Mouse (Mus musculus) heart, embryonic 16.5 days (tissue): ENCODE results near the gene Kat6b. TPM values are rescaled to one million over a fixed set of nuclear protein-coding genes. Genes with fewer than 3 reads are reported as not detected.

Experiments
- ATAC-seq: fragments of 200-750 bp; cut with Nextera tagmentation; replicated peaks from 2 replicates; pipeline ENCODE4 v1.8.0; 2017; ENCODE audit warnings: moderate number of reproducible peaks; ENCODE audit not compliant: insufficient read depth, low FRiP score; ENCODE audit errors: extremely low read depth
- H3K27ac ChIP-seq: fragments of 300-500 bp; sonication (generic); 2 replicates; pipeline ENCODE4 v1.5.1; 2014; ENCODE audit warnings: mild to moderate bottlenecking, low read length, control low read depth, moderate library complexity
- H3K27me3 ChIP-seq: fragments of 300-500 bp; sonication (generic); 2 replicates; pipeline ENCODE4 v1.6.1; 2014; ENCODE audit warnings: low read length, mixed read lengths; ENCODE audit not compliant: control insufficient read depth, insufficient read depth
- H3K36me3 ChIP-seq: fragments of 300-500 bp; sonication (generic); 2 replicates; pipeline ENCODE4 v1.6.1; 2014; ENCODE audit not compliant: control insufficient read depth, insufficient read depth
- H3K4me1 ChIP-seq: fragments of 300-500 bp; sonication (generic); 2 replicates; pipeline ENCODE4 v1.6.1; 2014; ENCODE audit warnings: low read length, mixed read lengths; ENCODE audit not compliant: control insufficient read depth, insufficient read depth
- H3K4me2 ChIP-seq: fragments of 300-500 bp; sonication (generic); 2 replicates; pipeline ENCODE4 v1.6.1; 2014; ENCODE audit warnings: low read depth, mild to moderate bottlenecking, control low read depth, low read length
- H3K4me3 ChIP-seq: fragments of 300-500 bp; sonication (generic); 2 replicates; pipeline ENCODE4 v1.5.1; 2014; ENCODE audit warnings: mild to moderate bottlenecking, control low read depth, low read length
- H3K9ac ChIP-seq: fragments of 300-500 bp; sonication (generic); 2 replicates; pipeline ENCODE4 v1.6.1; 2014; ENCODE audit warnings: low read length, control low read depth
- H3K9me3 ChIP-seq: fragments of 300-500 bp; sonication (generic); replicated peaks from 2 replicates; pipeline ENCODE4 v1.6.1; 2016; ENCODE audit warnings: low read length; ENCODE audit not compliant: control insufficient read depth
- WGBS: fragments of 180-500 bp; shearing (Covaris S2); extraction: QIAGEN DNeasy Blood & Tissue Kit; methylation state at CpG from one replicate; pipeline ENCODE4 v1.1.7; 2014; 5-methylcytosine and 5-hydroxymethylcytosine counted together
- polyA plus RNA-seq: library from polyadenylated mRNA; unstranded; fragments of >200 nt; fragmentation: Nextera tagmentation; extraction: Ambion mirVana; gene quantifications from 2 replicates; pipeline ENCODE4 v1.2.1, GENCODE M21; 2015

Gene Kat6b
- polyA plus RNA-seq, 1 experiment from 2014 or later = 9.4 TPM

DNA sequence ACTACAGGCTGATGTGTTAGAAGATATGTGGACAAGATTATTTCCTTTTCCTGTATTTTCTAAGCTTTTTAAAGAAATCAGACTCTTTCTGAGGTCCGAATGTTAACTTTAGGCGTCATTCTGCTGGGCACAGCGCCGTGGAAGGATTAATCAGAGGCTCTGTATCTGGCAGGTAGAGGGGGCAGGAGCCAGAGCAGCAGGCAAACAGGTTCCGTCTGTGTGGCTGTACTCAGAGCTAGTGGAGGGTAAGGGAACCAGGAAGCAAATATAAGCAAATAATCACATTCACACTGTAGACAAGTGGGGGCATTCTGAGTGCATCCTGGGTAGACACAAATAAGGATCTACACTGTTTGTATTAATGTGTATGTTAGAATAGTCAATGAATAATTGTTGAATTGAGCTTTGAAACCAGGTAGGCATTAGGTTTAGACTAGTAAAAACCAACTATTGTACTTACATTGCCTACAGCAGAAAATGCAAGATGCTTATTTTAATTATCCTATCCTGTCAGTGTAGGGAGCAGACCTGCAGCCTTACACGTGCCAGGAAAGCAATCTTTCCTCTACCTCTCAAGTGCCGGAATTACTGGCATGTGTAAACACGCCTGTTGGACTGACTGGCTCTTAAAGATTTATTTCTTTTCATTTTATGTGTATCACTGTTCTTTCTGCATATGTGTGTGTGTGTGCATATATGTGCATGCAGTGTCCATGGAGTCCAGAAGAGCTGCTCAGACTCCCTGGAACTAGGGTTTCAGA lies 104.4 kb downstream of the Kat6b start:
- Histone ChIP-seq H3K9ac (no peak overlapping the region), H3K4me2 (no peak overlapping the region), H3K27me3 (no peaks in the 10 kb centered on the region), H3K27ac (peak overlapping the region; percentile 40; the same call in 1 of the 2 replicates), H3K9me3 (no peaks in the 10 kb centered on the region), H3K4me1 (peaks cover 70% of the 10 kb centered on the region), H3K36me3 (no peaks in the 10 kb centered on the region), H3K4me3 (no peak overlapping the region)
- WGBS = 36% methylated on average over 8 of the region's 8 CpGs
- no peak for ATAC-seq

DNA sequence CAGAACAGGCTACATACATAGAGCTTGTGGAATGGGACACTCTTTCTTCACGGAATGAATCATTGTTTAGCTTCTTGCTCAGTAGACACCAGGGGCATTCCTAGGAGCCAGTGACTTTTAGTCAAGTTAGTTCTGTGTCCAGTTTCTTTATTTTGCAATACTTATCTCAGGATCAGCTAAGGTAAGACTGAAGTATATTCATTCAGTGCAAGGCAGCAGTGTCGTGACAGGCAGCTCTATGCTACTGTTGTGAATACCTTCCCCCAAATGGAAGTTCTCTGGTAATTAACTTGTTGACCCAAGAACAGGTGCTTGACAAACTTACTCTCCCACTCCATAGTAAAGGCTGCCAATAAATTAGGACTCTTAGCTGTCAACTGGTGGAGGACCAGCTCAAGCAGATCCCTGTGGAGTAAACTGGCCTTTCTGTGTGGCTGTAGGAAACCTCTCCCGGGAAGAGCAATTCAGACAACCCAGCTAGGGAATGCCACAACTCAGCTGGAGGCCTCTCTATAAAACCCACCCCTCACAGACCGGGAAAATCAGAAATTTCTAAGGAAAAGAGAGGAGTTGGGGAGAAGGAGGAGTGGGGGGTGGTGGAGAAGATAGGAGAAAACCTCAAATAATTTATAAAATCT lies 105.4 kb downstream of the Kat6b start:
- no peak overlapping the region for H3K4me2 ChIP-seq
- H3K4me1 ChIP-seq = peaks cover 67% of the 10 kb centered on the region
- H3K36me3 ChIP-seq = no peaks in the 10 kb centered on the region
- no peak for ATAC-seq
- H3K9ac ChIP-seq = no peak overlapping the region
- 48% methylated on average over 4 of the region's 4 CpGs for WGBS
- no peak overlapping the region for H3K4me3 ChIP-seq
- H3K27ac ChIP-seq = no peak overlapping the region
- H3K9me3 ChIP-seq = no peaks in the 10 kb centered on the region
- no peaks in the 10 kb centered on the region for H3K27me3 ChIP-seq

GRCm38 (mm10) chr14:21587931-21588330 lies 106.7 kb downstream of the Kat6b start:
- peaks cover 3% of the 10 kb centered on the region for H3K9me3 ChIP-seq
- no peak overlapping the region for H3K9ac ChIP-seq
- no peak overlapping the region for H3K4me3 ChIP-seq
- no peaks in the 10 kb centered on the region for H3K27me3 ChIP-seq
- H3K4me2 ChIP-seq = no peak overlapping the region
- peaks cover 3% of the 10 kb centered on the region for H3K36me3 ChIP-seq
- WGBS = 60% methylated on average over 2 of the region's 2 CpGs
- peaks cover 58% of the 10 kb centered on the region for H3K4me1 ChIP-seq
- H3K27ac ChIP-seq = no peak overlapping the region
- ATAC-seq = no peak

- no peaks in the 10 kb centered on the region for H3K27me3 ChIP-seq
- no peak for ATAC-seq
- H3K36me3 ChIP-seq = peaks cover 3% of the 10 kb centered on the region
- H3K27ac ChIP-seq = peak overlapping the region; percentile 40
- H3K4me1 ChIP-seq = peaks cover 48% of the 10 kb centered on the region
- peak overlapping the region; percentile 62 for H3K4me2 ChIP-seq
- 82% methylated on average over 7 of the region's 7 CpGs for WGBS
- no peak overlapping the region for H3K4me3 ChIP-seq
- H3K9ac ChIP-seq = no peak overlapping the region
- peaks cover 3% of the 10 kb centered on the region for H3K9me3 ChIP-seq
Measured at GRCm38 (mm10) chr14:21589620-21590019, 108.4 kb downstream of the Kat6b start.

DNA sequence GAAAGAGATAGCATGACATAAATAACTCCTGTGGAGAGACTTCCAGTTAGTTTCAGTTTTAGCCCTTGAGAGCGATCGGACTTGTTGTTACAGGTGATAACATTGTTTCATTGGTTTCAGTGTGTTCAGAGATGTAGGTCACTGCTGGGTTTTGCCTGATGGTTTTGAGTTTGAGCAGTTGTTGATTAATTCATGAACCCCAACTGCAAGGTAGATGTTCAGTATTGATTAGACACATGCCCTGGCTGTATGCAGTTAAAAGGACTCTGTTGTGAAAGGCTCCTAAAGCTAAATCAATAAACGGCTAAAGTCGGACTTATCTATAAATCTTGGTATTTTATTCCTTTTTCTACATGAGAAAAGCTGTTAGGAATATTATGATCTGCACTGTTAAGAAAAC lies 109.0 kb downstream of the Kat6b start:
- H3K9ac ChIP-seq = peak overlapping the region; percentile 11; the same call in 1 of the 2 replicates
- H3K36me3 ChIP-seq = peaks cover 3% of the 10 kb centered on the region
- 60% methylated on average over 4 of the region's 4 CpGs for WGBS
- H3K4me1 ChIP-seq = peaks cover 43% of the 10 kb centered on the region
- H3K27me3 ChIP-seq = no peaks in the 10 kb centered on the region
- peak overlapping the region; percentile 62 for H3K4me2 ChIP-seq
- H3K9me3 ChIP-seq = peaks cover 3% of the 10 kb centered on the region
- H3K4me3 ChIP-seq = peak overlapping the region; percentile 21; the same call in 1 of the 2 replicates
- ATAC-seq = no peak
- H3K27ac ChIP-seq = peak overlapping the region; percentile 40

- Histone ChIP-seq H3K9me3 (peaks cover 3% of the 10 kb centered on the region), H3K27ac (no peak overlapping the region), H3K4me3 (no peak overlapping the region), H3K4me2 (no peak overlapping the region), H3K36me3 (peaks cover 6% of the 10 kb centered on the region), H3K27me3 (no peaks in the 10 kb centered on the region), H3K4me1 (peaks cover 25% of the 10 kb centered on the region), H3K9ac (no peak overlapping the region)
- WGBS = 100% methylated on average over 1 of the region's 1 CpGs
- ATAC-seq = no peak
Measured at GRCm38 (mm10) chr14:21592152-21592551, 110.9 kb downstream of the Kat6b start.

- no peak for ATAC-seq
- WGBS = 75% methylated on average over 8 of the region's 8 CpGs
Measured at GRCm38 (mm10) chr14:21592985-21593750, 111.9 kb downstream of the Kat6b start.

GRCm38 (mm10) chr14:21599446-21600173 lies 118.4 kb downstream of the Kat6b start:
- no peak overlapping the region for H3K27ac ChIP-seq
- H3K36me3 ChIP-seq = peaks cover 3% of the 10 kb centered on the region; the same call in 1 of the 2 replicates
- WGBS = 68% methylated on average over 9 of the region's 9 CpGs
- no peak overlapping the region for H3K4me3 ChIP-seq
- no peak for ATAC-seq
- H3K27me3 ChIP-seq = no peaks in the 10 kb centered on the region
- H3K9ac ChIP-seq = no peak overlapping the region
- no peak overlapping the region for H3K4me2 ChIP-seq
- H3K9me3 ChIP-seq = no peaks in the 10 kb centered on the region
- H3K4me1 ChIP-seq = 0 out of 2 replicates have a peak, but pooled peaks cover 2% of the 10 kb centered on the region

More at GRCm38 (mm10) chr14:21592985-21593750, 111.9 kb downstream of the Kat6b start:
- H3K36me3 ChIP-seq = peaks cover 6% of the 10 kb centered on the region
- no peak overlapping the region for H3K4me2 ChIP-seq
- peaks cover 20% of the 10 kb centered on the region for H3K4me1 ChIP-seq
- H3K27me3 ChIP-seq = no peaks in the 10 kb centered on the region
- no peak overlapping the region for H3K4me3 ChIP-seq
- no peak overlapping the region for H3K27ac ChIP-seq
- peaks cover 3% of the 10 kb centered on the region for H3K9me3 ChIP-seq
- H3K9ac ChIP-seq = no peak overlapping the region
